Mouse (Mus musculus) heart, postnatal 0 days (tissue): Measurements from ENCODE around the gene Gm1673.

Experiments used
- CTCF ChIP-seq: IDR thresholded peaks from 2 replicates; pipeline ENCODE4 v1.5.1; 2016; ENCODE audit warnings: antibody characterized with exemption, control low read depth, low read depth
- EP300 ChIP-seq: IDR thresholded peaks from 2 replicates; pipeline ENCODE4 v1.6.1; 2016; ENCODE audit warnings: antibody characterized with exemption, low read depth

GRCm38 (mm10) chr5:33997051-33997741 is 14.0 kb downstream of the Gm1673 start:
- TF ChIP-seq CTCF (no peak), EP300 (no peak)
